Comparison of ENCODE assay signal across 20 mouse cellular contexts in the genomic region with DNA sequence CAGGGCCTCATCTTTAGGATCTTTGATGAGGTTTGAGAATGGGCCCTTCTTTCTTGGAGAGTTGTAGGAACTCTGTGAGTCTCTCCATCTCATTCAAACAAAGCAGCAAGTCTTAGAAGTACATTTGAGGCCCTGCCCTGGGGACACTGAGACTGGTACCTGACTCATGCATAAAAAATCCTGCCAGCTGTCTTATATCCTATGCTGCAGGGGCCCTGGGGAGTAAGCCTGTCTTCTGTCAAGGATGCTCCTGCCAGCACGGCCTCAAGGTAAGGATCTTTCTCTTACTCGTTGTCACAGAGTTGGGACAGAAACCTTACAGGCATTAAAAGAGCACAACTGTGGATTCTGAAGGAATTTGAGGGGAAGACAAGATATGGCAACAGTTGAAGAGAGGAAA.
"Had no signal": no experiment of that assay in that cellular context is flagged by ENCODE, and none has a peak within 500 bp of the region (broad histone marks: within the 10 kb centered on the region; RNA-seq: fewer than 3 reads in every experiment).

No protein-coding gene starts in this region.

- H3K27ac ChIP-seq: kidney, postnatal 0 days; layer of hippocampus, adult 2 months; limb, embryonic 12.5 days; limb, embryonic 15.5 days; liver, embryonic 14.5 days; macrophage; midbrain, embryonic 12.5 days; midbrain, embryonic 15.5 days; neural tube, embryonic 13.5 days had no signal

- H3K4me3 ChIP-seq: layer of hippocampus, adult 2 months; limb, embryonic 12.5 days; limb, embryonic 15.5 days; midbrain, embryonic 12.5 days; midbrain, embryonic 15.5 days; neural tube, embryonic 13.5 days had no signal

- H3K9ac ChIP-seq: limb, embryonic 12.5 days; limb, embryonic 15.5 days; liver, embryonic 14.5 days; liver, postnatal 0 days; lung, embryonic 14.5 days; midbrain, embryonic 12.5 days; midbrain, embryonic 15.5 days; neural tube, embryonic 13.5 days had no signal

- ATAC-seq: liver, postnatal 0 days; lung, postnatal 0 days; midbrain, embryonic 15.5 days had no signal

- H3K36me3 ChIP-seq: limb, embryonic 12.5 days; limb, embryonic 15.5 days; midbrain, embryonic 12.5 days; midbrain, embryonic 15.5 days; neural tube, embryonic 13.5 days had no signal

- H3K4me1 ChIP-seq: limb, embryonic 12.5 days; neural tube, embryonic 13.5 days had no signal

- H3K27me3 ChIP-seq: limb, embryonic 15.5 days; midbrain, embryonic 15.5 days; neural tube, embryonic 13.5 days had no signal

- DNase-seq: kidney, postnatal 25 days; layer of hippocampus, adult 9-11 months; left cerebral cortex, postnatal 4 days; liver, postnatal 0 days; lung, embryonic 14.5 days; right cerebral cortex, postnatal 14 days; right cerebral cortex, postnatal 4 days; thymus, adult 18-20 months; thymus, postnatal 36 days had no signal

- H3K4me2 ChIP-seq: limb, embryonic 12.5 days; limb, embryonic 15.5 days; liver, embryonic 11.5 days; lung, embryonic 14.5 days; midbrain, embryonic 12.5 days; midbrain, embryonic 15.5 days; neural tube, embryonic 13.5 days had no signal

- H3K9me3 ChIP-seq: limb, embryonic 12.5 days; limb, embryonic 15.5 days; midbrain, embryonic 12.5 days; midbrain, embryonic 15.5 days; neural tube, embryonic 13.5 days had no signal
